Mouse (Mus musculus): Measurements from ENCODE around the gene Fam111a.

DNA sequence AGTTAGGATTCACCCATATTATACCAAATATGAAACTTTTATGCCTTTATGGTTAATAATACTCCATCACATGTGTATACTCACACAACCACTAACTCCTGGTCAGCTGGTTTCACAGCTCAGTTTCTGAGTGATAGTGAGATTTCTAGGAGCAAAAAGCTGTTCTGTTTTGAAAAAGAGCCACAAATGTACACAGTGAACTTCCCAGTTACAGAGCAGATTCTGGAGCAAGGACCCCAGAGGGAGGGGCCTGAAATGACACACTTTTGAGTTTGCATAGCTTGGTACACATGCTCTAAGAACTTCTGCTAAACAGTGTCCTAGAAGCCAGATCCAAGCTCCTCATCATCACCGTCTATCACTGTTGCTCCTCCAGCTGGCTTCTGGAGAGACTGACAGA, 54.1 kb downstream of the Fam111a start, which contains the start of gene Gm4952:
- TF ChIP-seq POLR2A (IDR thresholded peaks at IDR 0.05; ENCODE audit: borderline replicate concordance, extremely low read depth, insufficient read depth, insufficient read length, poor library complexity, severe bottlenecking), result no peak
- no peak for TF ChIP-seq CTCF (IDR thresholded peaks at IDR 0.05; ENCODE audit: borderline replicate concordance, extremely low read depth, insufficient read depth, insufficient read length)

Measured in brain, embryonic 14.5 days (tissue).